Mouse (Mus musculus) right cerebral cortex, adult 18-20 months (tissue): ENCODE measurements around the gene Krt222.
"Not testable (repeated sequence)": the region's sequence is repeated elsewhere in the genome, so short reads cannot be mapped to it uniquely, and the experiment has no call there.

Experiments
- DNase-seq: peaks from one replicate; pipeline ENCODE4 v3.0.0; 2022; ENCODE audit warnings: mixed read lengths

The Krt222 gene

GRCm38 (mm10) chr11:99243820-99244374 is at the start of gene Krt222:
Gene Krt222 (minus strand): TSS chr11:99244085.
- peak; percentile 48 for DNase-seq

- DNase-seq = peak; percentile 38
These were observed 49.0 kb upstream of the Krt222 start for GRCm38 (mm10) chr11:99292846-99293245.

- no peak for DNase-seq
These were observed 41.0 kb upstream of the Krt222 start, which contains the start of gene Krt24 for GRCm38 (mm10) chr11:99284833-99285312. Gene Krt24 (minus strand): TSS chr11:99285262.

GRCm38 (mm10) chr11:99284011-99284410 is 40.1 kb upstream of the Krt222 start:
- DNase-seq = no peak

GRCm38 (mm10) chr11:99283334-99283733 is 39.4 kb upstream of the Krt222 start:
- no peak for DNase-seq

- DNase-seq = no peak
These were observed 37.2 kb upstream of the Krt222 start for GRCm38 (mm10) chr11:99281116-99281515.

GRCm38 (mm10) chr11:99279986-99280385 is 36.1 kb upstream of the Krt222 start:
- no peak for DNase-seq

GRCm38 (mm10) chr11:99276786-99277185 is 32.9 kb upstream of the Krt222 start:
- no peak for DNase-seq

- no peak for DNase-seq
These were observed 31.7 kb upstream of the Krt222 start for GRCm38 (mm10) chr11:99275624-99276023.

- DNase-seq = no peak
These were observed 28.8 kb upstream of the Krt222 start for GRCm38 (mm10) chr11:99272721-99273120.

GRCm38 (mm10) chr11:99269192-99269591 is 25.3 kb upstream of the Krt222 start:
- no peak for DNase-seq

GRCm38 (mm10) chr11:99265796-99266195 is 21.9 kb upstream of the Krt222 start:
- DNase-seq = no peak

GRCm38 (mm10) chr11:99265220-99265619 is 21.3 kb upstream of the Krt222 start:
- DNase-seq = peak; percentile 77

GRCm38 (mm10) chr11:99256213-99256612 is 12.3 kb upstream of the Krt222 start:
- no peak for DNase-seq

- no peak for DNase-seq
These were observed 11.4 kb upstream of the Krt222 start for GRCm38 (mm10) chr11:99255316-99255715.

GRCm38 (mm10) chr11:99253893-99254292 is 10.0 kb upstream of the Krt222 start:
- no peak for DNase-seq

- DNase-seq = no peak
These were observed 8.8 kb upstream of the Krt222 start for GRCm38 (mm10) chr11:99252671-99253070.

- DNase-seq = no peak
These were observed 6.8 kb upstream of the Krt222 start for GRCm38 (mm10) chr11:99250666-99251065.

GRCm38 (mm10) chr11:99250241-99250640 is 6.4 kb upstream of the Krt222 start:
- DNase-seq = peak; percentile 71

- DNase-seq = no peak
These were observed 5.2 kb upstream of the Krt222 start for GRCm38 (mm10) chr11:99249115-99249514.

- DNase-seq = no peak
These were observed 4.0 kb upstream of the Krt222 start for GRCm38 (mm10) chr11:99247916-99248315.

GRCm38 (mm10) chr11:99244519-99244918 is 634 bp upstream of the Krt222 start:
- not testable (repeated sequence) for DNase-seq

GRCm38 (mm10) chr11:99243200-99243819 is 575 bp downstream of the Krt222 start:
- DNase-seq = no peak

- DNase-seq = no peak
These were observed 1.8 kb downstream of the Krt222 start for GRCm38 (mm10) chr11:99242056-99242455.

GRCm38 (mm10) chr11:99238468-99238867 is 5.4 kb downstream of the Krt222 start:
- no peak for DNase-seq
